Mouse (Mus musculus) embryonic facial prominence, embryonic 10.5 days (tissue): ENCODE data around the gene Olfr578. TPM values are rescaled to one million over a fixed set of nuclear protein-coding genes. Genes with fewer than 3 reads are reported as not detected.

Experiments used
- polyA plus RNA-seq: library from polyadenylated mRNA; unstranded; fragments of >200 nt; fragmentation: Nextera tagmentation; extraction: Ambion mirVana; gene quantifications from 2 replicates; pipeline ENCODE4 v1.2.1, GENCODE M21; 2016

The Olfr578 gene
- polyA plus RNA-seq, 1 experiment from 2014 or later, result not detected

Other genes with a start within 250 kb of the Olfr578 start
- not detected in 2 replicates for gene Olfr560, start 230.0 kb downstream of the Olfr578 start, polyA plus RNA-seq
- not detected in 2 replicates for gene Olfr78, start 229.9 kb downstream of the Olfr578 start, polyA plus RNA-seq
- not detected in 2 replicates for gene Olfr561, start 218.1 kb downstream of the Olfr578 start, polyA plus RNA-seq
- gene Olfr564, start 185.8 kb downstream of the Olfr578 start, polyA plus RNA-seq, result not detected in 2 replicates
- gene Olfr566, start 130.6 kb downstream of the Olfr578 start, polyA plus RNA-seq, result not detected in 2 replicates
- gene Olfr568, start 112.2 kb downstream of the Olfr578 start, polyA plus RNA-seq, result not detected in 2 replicates
- gene Olfr569, start 98.4 kb downstream of the Olfr578 start, polyA plus RNA-seq, result not detected in 2 replicates
- not detected in 2 replicates for gene Olfr570, start 94.7 kb downstream of the Olfr578 start, polyA plus RNA-seq
- 0.07 TPM in 1 of 2 replicates, not detected in the other for gene Olfr571, start 71.8 kb downstream of the Olfr578 start, polyA plus RNA-seq
- not detected in 2 replicates for gene Olfr572, start 64.9 kb downstream of the Olfr578 start, polyA plus RNA-seq
- not detected in 2 replicates for gene Olfr573-ps1, start 46.7 kb downstream of the Olfr578 start, polyA plus RNA-seq
- gene Olfr574, start 40.9 kb downstream of the Olfr578 start, polyA plus RNA-seq, result not detected in 2 replicates
- not detected in 2 replicates for gene Olfr575, start 30.5 kb downstream of the Olfr578 start, polyA plus RNA-seq
- gene Olfr576, start 26.7 kb downstream of the Olfr578 start, polyA plus RNA-seq, result not detected in 2 replicates
- gene Olfr577, start 13.4 kb downstream of the Olfr578 start, polyA plus RNA-seq, result not detected in 2 replicates
- not detected in 2 replicates for gene Olfr582, start 48.7 kb upstream of the Olfr578 start, polyA plus RNA-seq
- gene Olfr583, start 62.0 kb upstream of the Olfr578 start, polyA plus RNA-seq, result not detected in 2 replicates
- gene Olfr584, start 92.6 kb upstream of the Olfr578 start, polyA plus RNA-seq, result not detected in 2 replicates
- not detected in 2 replicates for gene Olfr585, start 108.4 kb upstream of the Olfr578 start, polyA plus RNA-seq
- not detected in 2 replicates for gene Olfr586, start 136.3 kb upstream of the Olfr578 start, polyA plus RNA-seq
- gene Olfr588-ps1, start 151.6 kb upstream of the Olfr578 start, polyA plus RNA-seq, result not detected in 2 replicates
- gene Olfr589, start 167.0 kb upstream of the Olfr578 start, polyA plus RNA-seq, result not detected in 2 replicates
- not detected in 2 replicates for gene Olfr591, start 189.0 kb upstream of the Olfr578 start, polyA plus RNA-seq
- gene Olfr592, start 195.5 kb upstream of the Olfr578 start, polyA plus RNA-seq, result not detected in 2 replicates
- not detected in 2 replicates for gene Olfr593, start 222.5 kb upstream of the Olfr578 start, polyA plus RNA-seq
- gene Olfr594, start 227.7 kb upstream of the Olfr578 start, polyA plus RNA-seq, result not detected in 2 replicates